Mouse (Mus musculus): ENCODE measurements around the gene Pld6.
A peak's percentile ranks its signal among the peaks of the same experiment; 100 is the strongest.
"Not testable (repeated sequence)": the region's sequence is repeated elsewhere in the genome, so short reads cannot be mapped to it uniquely, and the experiment has no call there.

Pld6 gene

DNA sequence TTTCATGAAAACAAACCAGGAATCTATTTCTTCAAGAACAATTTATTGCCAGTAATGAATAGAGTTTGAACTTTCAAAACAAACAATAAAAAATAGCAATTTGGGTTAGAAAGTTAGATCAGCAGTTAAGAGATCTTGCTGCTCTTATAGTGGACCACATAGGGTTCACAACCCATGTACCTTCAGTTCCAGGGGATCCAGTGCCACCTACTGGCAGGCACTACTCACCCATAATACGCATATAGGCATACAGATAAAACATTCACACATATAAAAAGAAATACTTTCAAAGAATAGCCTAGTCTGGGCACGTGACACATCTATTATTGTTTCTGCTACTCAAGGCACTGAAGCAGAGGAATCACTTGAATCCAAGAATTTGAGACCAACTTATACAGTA, 40.8 kb downstream of the Pld6 start:
- DNase-seq (ENCODE audit: low spot score in 2 of 2): peak; percentile 50 to 55

DNA sequence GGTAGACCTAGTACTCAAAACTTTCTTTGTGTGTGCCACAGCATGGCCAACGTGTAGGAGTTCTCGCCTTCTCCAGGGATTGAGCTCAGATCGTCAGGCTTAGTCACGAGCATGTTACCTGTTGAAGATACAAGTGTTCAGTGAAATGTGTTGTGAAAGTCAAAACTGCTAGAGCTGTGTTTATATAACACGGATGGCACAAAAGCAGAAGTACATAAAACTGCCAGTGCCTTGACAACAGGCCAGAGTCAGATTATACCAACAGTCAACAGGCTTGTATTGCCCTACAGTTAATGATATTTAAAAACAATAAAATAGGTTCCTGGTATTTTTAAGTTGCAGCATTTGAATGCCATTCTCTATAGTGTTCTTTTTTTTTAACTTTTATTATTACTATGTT, 41.6 kb downstream of the Pld6 start:
- DNase-seq (ENCODE audit: low spot score in 2 of 2): no peak

DNA sequence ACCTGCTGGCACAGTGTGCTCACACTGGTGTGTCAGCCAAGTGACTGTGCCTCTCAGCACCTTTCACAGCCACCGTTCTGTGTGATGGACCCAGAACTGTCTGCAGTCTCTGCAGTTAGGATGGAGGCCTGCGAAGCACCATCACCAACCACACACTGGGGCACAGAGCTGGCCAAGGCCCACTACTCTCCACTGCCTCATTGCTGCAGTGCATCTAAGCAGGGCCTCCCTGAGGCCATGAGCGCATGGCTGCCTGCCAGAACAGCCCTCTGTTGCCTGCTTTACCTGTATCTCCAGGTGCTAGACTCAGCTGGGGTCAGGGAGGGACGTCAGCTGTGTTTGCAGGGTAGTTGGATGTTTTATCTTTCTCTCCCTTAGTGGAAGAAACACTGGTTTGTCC, 43.1 kb downstream of the Pld6 start:
- no peak for DNase-seq (ENCODE audit: low spot score in 2 of 2)

DNA sequence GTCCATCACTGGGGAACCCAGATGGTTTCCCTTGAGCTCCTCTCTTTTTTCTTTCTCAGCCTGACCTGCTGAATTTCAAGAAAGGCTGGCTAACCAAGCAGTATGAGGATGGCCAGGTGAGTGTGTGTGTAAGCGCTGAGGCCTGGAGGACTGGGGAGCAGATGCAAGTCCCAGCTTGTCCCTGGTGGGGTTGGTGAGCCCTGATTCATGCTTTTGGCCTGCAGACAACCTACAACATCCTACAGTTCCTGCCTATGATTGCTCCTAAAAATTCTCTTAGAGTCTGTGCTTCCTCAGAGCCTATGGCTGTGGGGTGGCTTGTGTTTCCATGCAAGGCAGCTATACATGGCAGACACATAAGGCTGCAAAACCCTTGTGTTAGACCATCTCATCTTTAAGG, 43.7 kb downstream of the Pld6 start:
- DNase-seq (ENCODE audit: low spot score in 2 of 2): no peak

DNA sequence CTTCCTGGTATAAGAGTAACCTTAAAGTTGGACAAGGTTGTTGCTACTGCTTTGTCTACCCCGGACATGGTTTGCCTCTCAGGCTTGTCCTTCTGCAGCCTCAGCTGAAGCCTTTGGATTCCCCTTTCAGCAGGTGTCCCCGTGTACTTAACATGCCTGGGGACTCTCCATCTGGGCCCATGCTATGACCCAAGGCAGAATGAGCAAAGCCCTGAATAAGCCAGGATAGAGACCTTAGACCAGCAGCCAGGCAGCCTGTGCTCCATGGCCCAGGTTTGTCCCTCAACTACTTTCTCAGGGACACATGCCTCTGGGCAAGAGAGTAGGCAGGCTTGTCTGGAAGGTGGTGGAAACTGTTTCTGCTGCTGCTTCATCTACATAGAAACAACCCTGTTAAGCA, 44.1 kb downstream of the Pld6 start:
- DNase-seq (ENCODE audit: low spot score in 2 of 2): no peak

DNA sequence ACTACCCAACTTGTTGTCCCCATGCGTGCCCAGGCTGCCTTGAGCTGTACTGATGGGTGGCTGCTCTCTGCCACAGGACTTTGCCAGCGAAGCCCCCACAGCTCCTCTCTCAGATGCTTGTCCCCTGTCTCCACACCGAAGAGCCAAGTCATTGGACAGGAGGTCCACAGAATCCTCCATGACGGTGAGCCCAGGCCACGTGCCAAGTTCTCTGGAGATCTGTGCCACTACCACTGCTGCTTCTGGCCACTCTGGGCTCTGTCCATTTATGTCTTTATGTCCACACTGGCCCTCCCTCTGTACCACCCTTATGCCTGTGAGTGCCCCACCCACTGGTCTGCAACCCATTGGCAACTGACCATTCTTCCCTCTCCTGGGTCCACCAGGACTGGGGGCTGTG, 45.5 kb downstream of the Pld6 start:
- DNase-seq (ENCODE audit: low spot score in 2 of 2): no peak

DNA sequence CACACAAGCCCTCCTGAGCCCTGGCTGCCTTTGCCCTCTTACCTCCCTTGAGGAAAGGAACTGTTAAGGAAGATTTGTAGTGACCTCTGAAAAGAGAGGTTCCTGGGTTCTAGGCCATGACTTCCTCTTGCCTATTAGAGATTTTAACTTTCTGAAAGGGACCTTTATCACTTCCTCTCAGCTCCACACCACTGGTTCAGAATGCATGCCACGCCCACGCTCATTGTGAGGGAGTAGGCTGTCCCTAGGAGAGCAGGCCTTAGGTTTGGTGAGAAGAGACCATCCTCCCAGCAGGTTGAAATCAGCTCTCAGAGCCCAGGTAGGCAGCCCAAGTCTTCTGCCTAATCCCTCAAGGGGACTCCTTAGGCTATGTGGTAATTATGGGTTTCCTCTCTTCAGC, 47.4 kb downstream of the Pld6 start:
- DNase-seq (ENCODE audit: low spot score in 2 of 2): no peak

DNA sequence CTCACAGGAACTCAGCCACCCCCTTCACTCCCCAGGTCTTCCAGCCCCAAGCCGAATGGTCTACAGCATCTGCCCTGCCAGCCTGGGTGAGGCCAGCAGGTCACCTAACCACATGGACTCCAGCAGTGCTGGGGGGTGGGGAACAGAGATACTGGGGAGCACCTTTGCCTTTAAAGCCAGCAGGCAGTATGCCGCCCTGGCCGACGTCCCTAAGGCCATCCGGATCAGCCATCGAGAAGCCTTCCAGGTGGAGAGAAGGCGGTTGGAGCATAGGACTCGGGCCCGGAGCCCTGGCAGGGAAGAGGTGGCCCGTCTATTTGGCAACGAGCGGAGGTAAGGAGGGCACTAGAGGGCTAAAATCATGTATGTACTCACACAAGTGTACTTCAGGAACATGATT, 50.2 kb downstream of the Pld6 start:
- DNase-seq (ENCODE audit: low spot score in 2 of 2): no peak

DNA sequence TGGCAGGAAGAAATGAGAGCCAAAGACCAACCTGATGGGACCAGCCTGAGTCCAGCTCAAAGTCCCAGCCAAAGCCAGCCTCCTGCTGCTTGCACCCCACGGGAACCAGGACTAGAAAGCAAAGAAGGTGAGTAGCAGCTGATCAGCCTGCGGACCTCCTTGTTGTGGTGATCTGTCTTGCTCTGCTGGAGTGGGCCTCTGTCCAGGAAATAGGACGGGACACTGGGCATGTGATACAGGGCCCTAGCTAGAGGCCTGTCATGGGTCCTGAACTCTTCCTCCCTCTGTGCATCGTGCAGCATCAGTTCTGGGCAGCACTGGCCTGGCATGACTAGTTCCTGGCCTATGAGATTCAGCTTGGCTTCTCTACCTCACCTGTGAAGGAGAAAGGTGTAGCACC, 51.5 kb downstream of the Pld6 start:
- DNase-seq (ENCODE audit: low spot score in 2 of 2): not testable (repeated sequence)

DNA sequence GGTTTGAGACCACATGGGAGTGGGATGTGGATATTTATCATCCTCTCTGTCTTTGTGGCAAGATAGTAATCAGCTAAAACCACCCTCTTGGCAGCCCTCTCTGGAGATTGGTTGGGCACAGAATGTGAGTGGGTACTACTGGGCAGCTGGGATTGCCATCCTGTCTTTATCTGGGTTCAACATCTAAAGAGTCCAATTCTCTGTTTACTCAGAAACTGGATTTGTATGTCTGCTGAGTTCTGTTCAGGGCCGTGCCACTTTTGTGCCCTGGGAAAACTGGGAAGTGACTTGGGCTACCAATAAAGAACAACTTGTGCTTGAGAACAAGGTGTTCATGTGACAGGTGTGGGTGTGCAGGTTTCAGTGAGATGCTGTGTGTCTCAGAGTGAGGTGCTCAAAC, 53.1 kb downstream of the Pld6 start:
- no peak for DNase-seq (ENCODE audit: low spot score in 2 of 2)

All from right cerebral cortex, adult 2 months (tissue).